Mouse (Mus musculus) right cerebral cortex, postnatal 36 days (tissue): ENCODE data around the gene Eif2d.

Experiments used
- DNase-seq, 2 experiments: peaks; one replicate each; pipeline ENCODE4 v3.0.0; 2022; ENCODE audit warnings: low spot score in 2 of 2, mixed read lengths in 1 of 2

Gene Eif2d

DNA sequence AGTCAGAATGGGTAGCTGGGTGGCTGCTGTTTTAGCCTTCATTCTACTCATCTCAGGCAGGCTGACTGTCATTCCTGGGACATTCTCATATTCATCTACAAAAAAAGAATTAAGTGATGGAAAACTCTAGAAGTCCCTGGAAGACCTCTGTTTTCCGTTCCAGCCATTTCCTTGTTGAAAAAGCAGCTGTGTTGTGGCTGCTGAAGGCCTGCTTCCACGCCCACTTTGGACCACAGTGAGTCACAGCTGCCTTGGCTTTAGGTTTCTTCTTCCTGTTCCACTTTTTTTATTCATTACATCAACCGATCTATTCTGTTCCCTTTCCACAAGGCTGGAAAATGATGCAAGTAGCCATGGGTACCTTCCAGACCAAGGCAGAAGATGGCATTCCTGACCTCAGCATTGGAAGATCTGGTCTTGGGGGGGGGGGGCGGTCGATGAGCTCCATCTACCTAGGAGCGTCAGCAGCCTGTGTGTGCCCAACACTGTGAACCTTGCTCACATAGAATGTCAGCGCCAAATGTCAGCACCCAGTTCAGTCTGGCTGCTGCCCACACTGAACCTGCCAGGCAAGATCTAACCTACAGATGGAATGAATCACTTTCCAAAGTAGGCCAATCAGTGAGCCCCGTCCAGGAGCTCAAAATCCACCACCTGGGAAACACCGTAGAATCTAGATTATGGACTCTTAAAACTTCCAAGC is 31.4 kb downstream of the Eif2d start:
- no peak for DNase-seq

DNA sequence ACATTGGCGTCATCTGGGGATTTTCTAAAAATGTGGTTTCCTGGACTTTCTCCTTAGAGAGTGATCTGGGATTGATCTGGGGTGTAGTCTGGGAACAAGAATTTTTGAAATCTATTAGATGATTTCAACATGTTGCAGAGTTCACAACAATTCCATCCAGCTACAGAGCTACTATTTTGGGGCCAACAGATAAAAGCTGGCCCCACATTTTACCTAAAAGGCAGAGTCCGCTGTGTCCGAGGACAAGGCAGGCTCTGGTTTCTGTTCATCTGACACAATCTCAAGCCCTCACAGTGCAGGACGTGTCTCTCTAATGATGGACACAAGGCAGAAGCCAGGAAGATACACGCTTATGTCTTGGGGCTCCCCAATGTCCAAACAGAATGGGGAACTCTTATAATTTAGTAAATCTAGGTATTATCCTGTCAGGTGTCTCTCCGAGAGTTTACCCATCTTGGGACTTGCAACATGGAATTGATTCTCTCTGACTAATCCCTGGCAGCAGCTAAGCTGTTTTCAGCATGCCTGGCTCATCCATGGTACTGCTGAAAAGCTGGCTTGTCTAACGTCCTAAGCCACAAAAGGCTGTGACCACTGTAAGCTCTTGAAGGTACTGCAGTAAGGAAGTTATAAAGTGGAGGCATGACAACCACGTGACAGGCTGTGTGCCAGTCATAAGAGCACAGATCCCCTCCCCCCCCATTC is 32.1 kb downstream of the Eif2d start:
- no peak for DNase-seq

DNA sequence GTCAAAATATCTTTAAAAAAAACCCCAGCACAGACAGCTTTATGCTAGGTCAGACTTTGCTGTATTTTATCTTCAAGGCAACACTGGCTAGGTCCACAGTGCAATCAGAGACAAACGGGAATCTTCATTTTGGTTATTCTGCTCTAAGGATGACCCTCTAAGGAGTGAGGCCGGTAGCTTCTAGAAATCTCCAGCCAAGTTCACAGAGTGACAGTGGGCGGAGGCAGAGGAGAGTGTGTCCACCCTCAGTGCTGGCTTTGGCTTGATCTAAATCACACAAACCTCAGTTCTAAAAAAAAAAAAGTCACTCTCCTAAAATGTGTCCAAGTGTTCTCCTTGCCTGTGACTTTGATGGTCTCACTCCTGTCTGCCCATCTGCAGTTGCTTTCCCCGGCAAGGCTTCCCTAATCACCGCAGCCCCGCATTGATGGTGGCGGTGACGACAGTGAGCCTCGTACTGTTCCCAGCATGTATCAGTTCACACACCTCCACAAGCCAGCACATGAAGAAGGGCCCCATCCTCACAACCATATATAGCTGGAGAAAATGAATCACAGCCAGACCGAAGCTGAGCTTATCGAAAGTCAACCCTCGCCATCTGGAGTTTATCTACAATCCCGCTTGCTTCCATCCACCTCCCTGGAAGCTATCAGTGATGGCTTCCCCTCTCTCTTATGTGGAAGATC is 33.0 kb downstream of the Eif2d start:
- DNase-seq, result peak; percentile 43 to 54

DNA sequence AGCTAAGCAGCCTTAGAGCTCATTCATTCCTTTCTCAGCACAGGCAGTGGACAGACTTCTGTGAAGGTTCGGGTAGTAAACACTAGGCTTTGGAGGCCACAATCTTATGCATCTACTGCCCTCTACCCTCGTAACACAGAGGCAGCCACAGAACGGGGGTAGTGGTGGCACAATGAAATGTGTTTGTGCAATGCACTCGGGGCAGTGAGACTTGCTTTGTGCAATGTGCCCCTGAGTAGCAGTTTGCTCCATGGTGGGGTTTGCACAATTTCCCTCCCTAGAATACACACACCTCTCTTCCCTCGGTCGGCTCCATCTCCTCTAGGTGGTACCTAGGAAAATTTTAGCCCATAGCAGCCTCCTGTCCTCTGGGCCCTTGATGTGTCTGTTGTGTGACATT is 34.0 kb downstream of the Eif2d start:
- DNase-seq, result no peak

DNA sequence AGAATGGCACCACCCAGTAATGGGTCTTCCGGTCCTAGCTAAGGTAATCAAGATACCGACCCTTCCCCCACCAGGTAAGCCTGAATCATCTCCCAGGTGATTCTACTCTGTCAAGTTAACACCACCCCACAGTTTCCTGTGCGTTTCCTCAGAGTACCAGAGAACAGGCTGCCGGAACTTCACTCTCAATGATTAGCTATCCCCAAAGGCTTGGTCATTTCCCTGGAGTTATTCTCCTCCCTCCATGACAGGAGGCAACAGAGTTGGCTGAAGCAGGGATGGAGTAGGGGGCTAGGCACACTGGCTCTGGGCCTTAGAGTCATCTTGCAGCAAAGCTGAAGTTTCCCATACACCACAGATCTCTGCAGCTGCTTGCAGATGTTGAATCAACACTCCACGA is 34.9 kb downstream of the Eif2d start:
- DNase-seq, result no peak

DNA sequence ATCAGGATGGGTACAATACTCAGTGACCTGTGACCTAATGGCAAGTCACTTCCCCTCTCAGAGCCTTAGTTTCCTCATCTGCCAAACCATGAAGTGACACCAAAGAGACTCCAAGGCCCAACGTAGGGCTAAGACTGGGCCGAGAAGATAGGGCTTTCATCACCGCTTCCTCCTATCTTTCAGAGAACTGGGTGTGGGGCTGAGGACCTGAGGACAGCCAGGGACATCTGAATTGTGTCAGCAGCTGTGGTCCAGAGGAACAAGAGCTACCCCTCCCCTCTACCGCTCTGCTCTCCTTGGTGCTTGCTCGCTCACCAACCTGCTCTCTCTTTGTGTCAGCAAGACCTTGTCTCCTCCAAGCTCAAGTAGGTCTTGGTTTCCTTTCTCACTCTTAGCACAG is 35.7 kb downstream of the Eif2d start:
- DNase-seq, result no peak

DNA sequence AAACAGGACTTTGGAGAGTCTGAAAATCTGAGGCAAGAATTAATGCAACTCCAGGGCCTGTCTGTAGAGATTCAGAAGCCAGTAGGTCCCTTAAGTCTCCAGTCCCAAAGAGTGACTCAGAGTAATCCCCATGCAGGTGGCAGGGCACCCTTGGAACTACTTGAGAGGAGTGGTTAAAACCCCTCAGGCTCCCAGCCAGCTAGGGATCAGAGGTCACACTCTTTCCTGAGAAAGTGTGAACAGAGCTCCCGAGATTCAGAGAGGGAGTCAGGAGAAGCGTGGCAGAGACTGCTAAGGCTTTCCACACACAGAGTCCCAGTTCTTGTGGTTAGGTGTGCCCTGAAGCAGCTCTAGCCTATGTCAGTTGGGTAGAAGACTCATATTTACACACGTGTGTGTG is 40.8 kb downstream of the Eif2d start:
- DNase-seq, result no peak

DNA sequence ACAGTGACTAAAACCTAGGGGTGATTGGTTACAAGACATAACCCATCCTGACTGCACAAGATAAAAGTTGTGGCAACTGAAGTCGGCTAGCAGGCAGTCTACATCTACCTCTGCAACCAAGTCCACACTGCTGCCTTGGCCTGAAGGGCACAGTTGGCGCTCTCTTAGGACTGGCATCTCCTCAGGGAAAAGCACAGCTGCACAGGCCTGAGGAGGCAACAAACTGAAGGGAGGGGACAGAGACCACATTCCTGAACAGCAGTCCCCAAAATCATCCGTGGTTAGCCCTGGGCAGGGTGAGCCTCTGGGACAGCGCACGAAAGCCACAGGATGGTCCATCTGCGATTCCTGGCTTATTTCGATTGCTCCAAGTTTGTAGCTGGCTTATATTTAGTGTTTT is 42.7 kb downstream of the Eif2d start:
- DNase-seq, result no peak

DNA sequence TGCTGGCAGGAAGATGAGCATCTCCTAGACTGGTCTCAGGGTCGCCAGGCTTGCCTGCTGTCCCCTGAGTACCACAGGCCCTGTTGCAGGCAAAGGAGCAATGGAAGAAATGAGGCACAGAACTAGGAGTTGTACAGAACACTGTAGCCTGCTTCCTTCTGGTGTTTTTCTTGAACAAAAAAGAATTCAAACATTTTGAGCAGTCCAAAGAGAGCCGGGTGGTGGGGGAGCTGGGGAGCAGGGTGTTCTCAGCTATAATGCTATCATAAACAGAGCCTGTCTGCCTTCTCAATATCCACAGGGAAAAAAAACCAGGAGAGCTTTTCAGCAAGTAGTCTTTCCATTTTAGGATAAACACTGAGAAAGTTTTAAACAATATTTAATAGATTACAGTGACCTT is 43.1 kb downstream of the Eif2d start:
- DNase-seq, result no peak

DNA sequence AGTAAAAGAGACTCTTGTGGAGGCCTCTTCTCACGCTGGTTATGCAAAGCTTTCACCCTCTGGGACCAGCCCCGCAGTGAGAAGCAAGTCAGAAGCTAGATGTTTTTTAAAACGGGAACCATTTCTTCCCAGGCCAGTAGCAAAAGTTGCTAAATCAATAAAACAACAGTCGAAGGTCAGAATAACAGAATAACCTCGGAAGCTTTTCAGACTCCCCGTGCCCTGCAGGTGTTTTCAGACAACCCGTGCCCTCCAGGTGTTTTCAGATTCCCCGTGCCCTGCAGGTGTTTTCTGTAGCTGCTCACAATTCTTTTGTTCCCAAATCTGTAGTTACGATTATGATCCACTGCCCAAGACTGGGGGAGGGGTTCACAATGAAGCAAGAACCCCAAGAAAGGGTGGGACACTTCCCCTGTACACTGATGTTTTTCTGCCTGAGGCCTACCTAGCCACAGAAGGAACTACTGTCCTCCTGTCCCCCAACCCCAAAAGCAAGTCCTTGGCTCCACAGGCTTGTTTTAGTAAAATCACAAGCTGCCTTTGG is 45.5 kb downstream of the Eif2d start:
- no peak for DNase-seq

DNA sequence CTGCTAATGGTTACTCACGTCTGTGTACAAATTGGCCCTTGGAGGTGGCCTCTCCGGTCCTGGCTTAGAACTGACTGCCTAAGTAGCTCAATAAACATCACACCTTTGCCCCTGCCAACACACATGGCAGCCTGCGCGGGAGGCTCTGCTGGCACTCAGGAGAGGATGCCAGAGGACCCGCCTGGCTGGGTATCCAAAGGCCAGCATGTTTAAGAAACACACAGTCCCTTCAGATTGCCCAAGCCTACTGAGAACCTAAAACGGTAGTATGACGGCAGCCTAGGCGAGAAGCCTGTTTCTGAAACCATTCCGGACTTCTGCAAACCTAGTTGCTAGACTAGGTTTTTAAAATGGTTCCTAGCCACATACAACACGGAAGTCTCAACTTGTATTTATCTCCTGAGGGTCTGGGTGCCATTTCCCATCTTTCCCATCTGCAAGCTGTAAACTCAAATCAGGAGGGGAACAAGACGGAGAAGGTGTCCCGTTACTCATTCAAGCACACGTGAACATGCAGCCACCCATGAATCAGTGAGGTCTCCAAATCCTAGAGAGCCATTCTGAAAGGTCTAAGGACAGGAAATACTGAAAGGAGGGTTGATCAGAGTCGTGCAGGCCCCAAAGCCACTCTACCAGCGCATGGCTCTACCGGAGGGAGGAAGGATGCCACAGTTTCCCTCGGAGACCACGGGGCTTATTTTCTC is 46.3 kb downstream of the Eif2d start:
- no peak for DNase-seq

DNA sequence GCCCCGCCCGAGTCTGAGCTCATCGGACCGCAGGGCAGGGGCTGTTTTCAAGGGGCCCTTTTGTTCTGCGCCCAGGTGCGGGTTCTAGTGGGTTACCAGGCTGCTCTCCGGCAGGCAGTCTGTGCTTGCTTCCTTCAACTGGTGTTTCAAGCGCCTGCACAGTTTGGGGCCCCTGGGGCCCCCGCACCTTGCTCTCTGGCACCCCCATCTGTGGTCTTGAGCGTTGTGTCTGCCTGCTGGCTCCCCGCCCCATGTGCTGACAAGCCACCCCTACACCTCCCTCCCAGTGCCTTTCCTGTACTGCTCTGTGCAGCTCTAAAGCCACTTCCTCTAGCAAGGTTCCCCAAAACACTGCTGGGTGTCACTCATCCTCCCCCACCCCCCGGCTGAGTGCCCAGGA is 47.0 kb downstream of the Eif2d start:
- DNase-seq, result no peak

DNA sequence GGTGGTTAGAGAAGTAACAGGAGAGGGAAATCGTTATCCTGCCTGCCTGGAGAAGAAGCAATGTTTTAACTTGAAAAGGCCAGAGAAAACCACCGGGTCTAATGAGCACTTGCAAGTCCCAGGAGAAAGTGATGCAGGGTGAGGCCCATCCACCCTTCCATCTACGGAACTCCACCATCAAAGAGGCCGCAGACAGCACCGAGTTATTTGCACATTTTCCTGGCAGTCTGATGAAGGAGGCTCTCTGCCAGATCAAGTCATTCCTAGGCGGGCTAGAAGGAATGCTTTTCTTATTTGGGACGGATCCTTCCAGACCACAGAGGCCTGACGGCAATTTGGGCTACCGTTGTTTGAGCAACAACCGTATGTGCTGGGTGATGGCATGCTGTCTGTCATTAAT is 47.6 kb downstream of the Eif2d start:
- no peak for DNase-seq

DNA sequence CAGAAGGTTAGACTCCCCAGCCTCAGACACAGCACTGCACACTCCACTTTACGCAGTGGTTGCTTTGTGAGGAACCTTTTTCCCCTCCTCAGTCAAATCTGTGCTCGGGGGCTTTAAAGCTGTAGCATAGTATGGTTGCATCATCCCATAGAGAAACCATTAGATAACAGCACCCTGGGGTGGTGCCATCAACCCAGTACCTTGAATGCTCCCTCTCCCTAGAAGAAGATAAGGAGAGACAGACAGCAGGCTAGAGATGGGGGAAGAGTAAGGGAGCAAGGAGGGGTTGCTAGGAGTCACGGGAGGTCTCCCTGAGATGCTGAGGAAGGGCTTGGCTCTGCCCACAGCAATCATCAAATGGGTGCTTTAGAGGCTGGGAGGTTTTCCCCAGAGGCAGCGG is 48.4 kb downstream of the Eif2d start:
- no peak for DNase-seq

DNA sequence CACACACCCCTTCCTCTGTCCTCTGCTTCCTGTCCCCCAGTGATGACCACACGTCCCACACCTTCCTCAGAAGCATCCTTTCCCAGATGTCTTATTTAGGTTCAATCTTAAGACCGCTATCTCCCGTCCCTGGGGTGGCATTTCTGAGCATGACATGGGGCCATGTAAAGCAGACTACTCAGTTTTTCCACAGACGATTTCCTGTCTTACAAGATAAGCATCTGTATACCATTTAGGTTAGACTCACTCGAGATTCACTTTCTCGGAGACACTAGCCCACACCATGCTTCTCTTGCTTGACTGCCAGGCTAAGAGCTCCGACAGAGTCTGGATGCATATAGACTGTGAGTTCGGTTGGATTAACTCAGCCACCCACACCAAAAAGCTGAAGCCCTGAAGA is 51.5 kb downstream of the Eif2d start:
- no peak for DNase-seq

DNA sequence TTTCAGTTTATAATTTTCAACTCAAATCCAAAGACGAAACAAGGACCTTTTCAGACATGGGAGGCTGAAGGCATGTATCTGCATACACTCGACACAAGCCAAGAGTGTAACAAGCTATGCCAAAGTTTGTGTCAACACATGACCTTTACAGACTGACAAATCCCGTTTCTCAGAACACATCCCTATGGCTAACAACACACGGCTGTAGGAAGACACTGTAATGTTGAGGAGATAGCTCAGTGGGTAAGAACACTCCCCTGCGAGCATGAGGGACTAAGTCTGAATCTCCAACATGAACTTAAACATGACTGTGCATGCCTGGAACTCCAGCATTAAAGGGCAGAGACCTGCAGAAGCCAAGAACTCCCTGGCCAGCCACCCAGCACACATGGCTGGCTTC is 53.4 kb downstream of the Eif2d start:
- DNase-seq, result no peak

DNA sequence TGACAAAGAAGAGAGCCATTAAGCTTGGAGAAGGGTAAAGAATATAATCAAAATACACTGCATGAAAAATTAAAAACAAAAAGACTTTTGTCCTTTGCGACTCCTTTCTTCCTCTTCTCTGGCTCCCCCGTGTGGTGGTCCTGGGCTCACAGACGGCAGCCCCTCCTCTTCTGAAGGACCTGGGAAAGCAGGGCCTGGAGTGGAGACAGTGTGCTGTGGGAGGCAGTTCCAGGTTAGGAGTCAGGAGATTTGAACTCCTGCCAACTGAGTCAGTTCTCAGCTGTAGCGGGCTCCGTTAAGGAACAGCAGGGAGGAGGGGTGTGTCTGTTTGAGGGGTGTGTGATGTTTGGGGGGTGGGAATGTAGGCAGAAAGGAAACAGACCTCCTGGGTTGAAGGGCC is 54.5 kb downstream of the Eif2d start:
- no peak for DNase-seq

DNA sequence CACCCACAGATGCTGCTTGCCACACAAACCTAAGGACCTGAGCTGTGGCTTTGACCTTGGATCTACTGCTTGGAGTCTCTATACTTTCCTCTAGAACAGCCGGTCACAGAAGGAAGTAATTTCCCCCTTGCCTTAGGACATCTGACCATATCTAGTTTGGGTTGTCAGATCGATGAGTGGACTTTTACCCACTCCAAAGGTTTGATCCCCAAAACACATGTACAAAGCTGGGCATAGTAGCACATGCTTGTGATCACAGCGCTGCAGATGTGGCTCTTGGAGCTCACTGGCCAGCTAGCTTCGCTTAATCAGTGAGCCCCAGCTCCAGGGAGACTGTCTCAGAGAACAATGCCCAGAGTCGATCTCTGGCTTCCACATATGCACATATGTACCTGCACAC is 55.1 kb downstream of the Eif2d start:
- no peak for DNase-seq

DNA sequence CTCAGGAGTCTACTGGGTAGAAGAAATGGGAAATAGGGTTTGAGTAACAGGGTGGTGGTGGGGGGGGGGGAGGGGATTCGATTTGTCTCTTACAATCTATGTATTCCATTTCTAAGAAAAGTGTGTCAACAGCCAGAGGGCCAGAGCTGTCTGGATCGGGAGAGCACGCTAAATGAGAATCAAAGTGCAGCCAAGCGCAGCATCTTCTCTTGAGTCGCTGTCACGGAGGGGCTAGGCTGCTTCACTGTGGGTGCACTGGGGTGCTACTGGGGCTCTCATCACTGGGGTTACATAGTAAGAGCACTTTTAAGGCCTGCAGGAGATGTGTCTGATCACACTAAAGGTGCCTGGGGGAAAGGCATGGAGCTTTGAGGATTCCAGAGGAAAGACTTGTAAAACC is 55.8 kb downstream of the Eif2d start:
- no peak for DNase-seq

DNA sequence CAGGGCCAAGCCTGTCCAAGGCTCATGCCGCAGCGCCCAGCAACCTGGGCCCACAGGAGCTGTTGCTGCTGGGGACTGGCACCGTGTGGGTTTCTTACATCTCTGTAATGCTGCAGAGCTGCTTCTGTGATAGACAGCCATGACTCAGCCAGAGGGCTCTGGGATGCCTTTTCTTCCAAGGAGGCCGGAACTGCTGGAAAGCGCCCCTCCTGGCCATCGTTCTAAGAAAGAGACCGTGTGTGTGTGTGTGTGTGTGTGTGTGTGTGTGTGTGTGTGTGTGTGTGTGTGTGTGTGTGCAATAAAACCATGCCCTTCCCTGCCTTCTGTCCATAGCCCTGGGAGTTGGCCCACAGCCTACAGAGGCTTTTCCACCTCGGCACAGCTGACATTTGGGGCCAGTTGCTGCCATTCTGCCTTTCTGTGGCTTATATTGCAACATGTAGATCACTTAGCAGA is 57.0 kb downstream of the Eif2d start:
- DNase-seq, result no peak

DNA sequence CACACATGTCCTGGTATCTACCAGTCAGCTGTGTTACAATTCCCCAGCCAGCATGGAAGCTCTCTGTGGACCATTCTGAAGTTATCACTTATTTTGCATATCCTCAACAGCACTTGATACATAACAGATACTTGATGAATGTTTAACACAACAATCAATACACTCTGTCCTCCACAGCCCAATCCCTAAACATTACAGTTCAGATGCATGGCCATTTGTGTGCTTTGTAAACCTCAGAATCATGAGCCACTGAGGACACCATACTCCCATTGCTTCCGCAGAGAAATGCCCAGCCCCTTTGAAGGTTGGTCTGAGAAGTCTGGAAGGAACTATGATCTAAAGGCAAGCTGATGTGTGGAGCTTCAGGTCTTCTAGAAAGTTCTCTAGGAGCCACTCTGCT is 58.7 kb downstream of the Eif2d start:
- DNase-seq, result no peak

DNA sequence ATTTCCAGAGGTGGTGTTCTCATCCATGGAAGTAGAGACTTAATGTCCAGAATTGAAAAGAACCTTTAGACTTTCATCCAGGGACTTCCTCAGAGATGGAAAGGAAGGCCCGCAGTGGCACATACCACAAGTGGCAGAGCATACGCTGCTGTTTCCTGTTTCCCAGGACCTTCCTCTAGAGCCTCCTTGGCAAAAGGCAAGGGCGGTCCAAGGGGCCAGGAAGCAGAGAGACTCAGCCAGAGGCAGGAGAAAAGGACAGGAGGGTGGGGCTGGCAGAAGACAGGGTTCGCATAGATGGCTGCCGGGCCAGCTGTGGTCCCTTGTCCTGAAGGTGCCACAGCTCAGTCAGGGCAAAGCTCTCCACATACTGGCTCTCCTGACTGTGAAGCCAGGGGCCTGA is 60.0 kb downstream of the Eif2d start:
- DNase-seq, result no peak
